Comparison of ENCODE assay signal across 24 mouse cellular contexts in genomic region chr1:15070331-15070730, GRCm38 (mm10).
DNase-seq lines count a peak whose midpoint lies in the region.
"Had no signal": no experiment of that assay in that cellular context is flagged by ENCODE, and none has a peak within 500 bp of the region (broad histone marks: within the 10 kb centered on the region; RNA-seq: fewer than 3 reads in every experiment).

No protein-coding gene starts in this region.

- peak overlapping the region; percentile 60 for H3K27ac ChIP-seq in brown adipose tissue, adult 24 weeks (replicated peaks; ENCODE audit: low read depth, low read length)
- H3K27ac ChIP-seq: forebrain, embryonic 10.5 days; forebrain, embryonic 13.5 days; gastrocnemius, adult 2 months; heart, embryonic 15.5 days; hindbrain, embryonic 10.5 days; hindbrain, embryonic 13.5 days; intestine, embryonic 15.5 days had no signal

- intact Hi-C loops in gastrocnemius, postnatal 36 days (cut with DNase I): no loop called here

- H3K4me1 ChIP-seq in brown adipose tissue, adult 24 weeks (ENCODE audit: control insufficient read depth, insufficient read depth, insufficient read length, low read length): no peaks in the 10 kb centered on the region
- H3K4me1 ChIP-seq: forebrain, embryonic 10.5 days; forebrain, embryonic 13.5 days; heart, embryonic 12.5 days; heart, embryonic 15.5 days; hindbrain, embryonic 10.5 days; hindbrain, embryonic 13.5 days; intestine, embryonic 15.5 days had no signal

- no peak overlapping the region for H3K4me3 ChIP-seq in brown adipose tissue, adult 24 weeks (ENCODE audit: insufficient read depth, low read depth, low read length)
- H3K4me3 ChIP-seq: forebrain, embryonic 10.5 days; forebrain, embryonic 13.5 days; gastrocnemius, adult 2 months; heart, embryonic 12.5 days; heart, embryonic 15.5 days; hindbrain, embryonic 10.5 days; hindbrain, embryonic 13.5 days; intestine, embryonic 15.5 days had no signal

- peak; percentile 47 to 84 for DNase-seq in adrenal gland, adult (ENCODE audit: inconsistent age in 2 of 2, low spot score in 1 of 2)
- DNase-seq in adrenal gland, postnatal 4 days (ENCODE audit: low spot score in 2 of 2): no peak
- peak; percentile 77 for DNase-seq in adrenal gland, adult 2 months
- peak; percentile 36 for DNase-seq in adrenal gland, postnatal 14 days
- no peak for DNase-seq in urinary bladder, postnatal 14 days (ENCODE audit: low spot score)
- DNase-seq in cerebellum, adult 11 months: no peak
- DNase-seq in gastrocnemius, postnatal 36 days: no peak
- DNase-seq: cerebellum, adult 11-12 months; cerebellum, adult 8-10 months; cerebellum, postnatal 10 days; gastrocnemius, adult 2 months; gastrocnemius, postnatal 14 days; heart, adult 18-20 months; heart, postnatal 10 days; heart, postnatal 36 days; kidney, adult 11 months had no signal

Comparison
In these comparisons a context has a peak if more than half of its experiments do, and no peak if none do; other contexts are left out.
1. DNase-seq: peak in adrenal gland, adult (2 of 2), adrenal gland, adult 2 months (single experiment) and adrenal gland, postnatal 14 days (single experiment); none in adrenal gland, postnatal 4 days (0 of 2), urinary bladder, postnatal 14 days (single experiment), cerebellum, adult 11 months (single experiment) and gastrocnemius, postnatal 36 days (0 of 2).